Mouse (Mus musculus): Measurements from ENCODE around the gene Bzw2. TPM values are rescaled to one million over a fixed set of nuclear protein-coding genes. Genes with fewer than 3 reads are reported as not detected.

Bzw2 gene
- total RNA-seq, 4 experiments from 2014 or later: 43.9 to 52.6 (median 44.6) TPM

DNA sequence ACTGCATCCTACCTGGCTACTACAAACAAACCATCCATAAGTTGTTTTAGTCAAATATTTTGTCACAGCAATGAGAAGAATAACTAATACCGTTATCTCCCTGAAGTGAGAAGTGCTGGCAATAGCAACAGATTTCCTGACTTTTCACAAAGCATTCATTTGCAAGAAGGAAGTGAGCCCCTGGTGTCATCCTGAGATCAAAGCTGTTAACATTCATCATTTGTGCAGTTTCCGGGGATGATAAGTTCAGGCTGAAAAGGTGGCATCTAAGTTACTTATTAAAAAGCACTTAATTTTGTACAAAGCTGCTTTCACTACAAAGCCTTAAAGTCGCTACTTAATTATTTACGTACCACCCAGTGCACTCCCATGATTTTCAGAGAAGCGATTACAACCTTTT, 85.0 kb downstream of the Bzw2 start:
- no peak for DNase-seq (ENCODE audit: low spot score in 2 of 2)

DNA sequence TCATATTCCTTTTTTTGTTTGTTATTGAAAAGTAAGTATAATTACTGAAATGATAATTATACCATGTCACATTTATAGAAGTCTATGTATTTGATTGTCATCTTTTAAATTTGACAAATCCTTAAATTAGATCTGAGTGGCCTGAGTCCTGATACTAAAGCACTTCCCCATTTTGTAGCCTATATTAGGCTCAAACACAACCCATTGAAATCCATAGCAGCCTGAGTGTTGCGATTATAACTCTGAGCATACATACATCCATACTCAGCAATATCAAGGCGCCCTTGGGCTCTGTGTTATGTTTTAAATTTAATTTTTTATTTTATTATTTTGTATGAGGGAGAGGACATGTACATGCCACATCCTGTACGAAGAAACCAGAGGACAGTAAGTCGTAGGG, 87.6 kb downstream of the Bzw2 start:
- no peak for DNase-seq (ENCODE audit: low spot score in 2 of 2)

- no peak for DNase-seq (ENCODE audit: low spot score in 2 of 2)
Measured at GRCm38 (mm10) chr12:36067538-36067937, 90.3 kb downstream of the Bzw2 start.

GRCm38 (mm10) chr12:36065911-36066310, 92.0 kb downstream of the Bzw2 start:
- peak in 1 of 2 experiments; percentile 23 for DNase-seq (ENCODE audit: low spot score in 2 of 2)

GRCm38 (mm10) chr12:36057699-36058098, 100.2 kb downstream of the Bzw2 start:
- no peak for DNase-seq (ENCODE audit: low spot score in 2 of 2)

- DNase-seq (ENCODE audit: low spot score in 2 of 2): no peak
Measured at GRCm38 (mm10) chr12:36050276-36050675, 107.6 kb downstream of the Bzw2 start.

GRCm38 (mm10) chr12:36047593-36047992, 110.3 kb downstream of the Bzw2 start:
- no peak for DNase-seq (ENCODE audit: low spot score in 2 of 2)

DNA sequence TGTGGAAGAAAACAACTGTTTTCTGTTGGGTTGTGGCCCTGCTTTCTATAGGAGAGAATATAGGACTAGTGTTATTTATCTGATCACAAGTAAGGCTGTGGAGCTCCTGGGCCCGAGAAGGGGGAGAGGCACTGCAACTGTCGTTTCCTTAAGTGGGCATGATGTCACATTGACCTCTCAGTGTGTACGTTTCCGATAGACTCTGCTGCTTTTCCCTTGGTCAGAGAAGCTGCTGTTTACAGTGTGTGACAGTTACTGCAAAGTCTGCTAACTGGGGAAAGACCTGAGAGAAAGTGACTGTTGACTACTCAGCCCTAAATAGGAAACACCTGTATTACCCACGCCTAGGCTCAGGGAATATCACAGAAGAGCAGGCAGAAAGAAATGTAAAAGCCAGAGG, 111.7 kb downstream of the Bzw2 start:
- DNase-seq (ENCODE audit: low spot score in 2 of 2): no peak

GRCm38 (mm10) chr12:36044691-36045090, 113.2 kb downstream of the Bzw2 start:
- no peak for DNase-seq (ENCODE audit: low spot score in 2 of 2)

- DNase-seq (ENCODE audit: low spot score in 2 of 2): peak; percentile 81 to 89
Measured at GRCm38 (mm10) chr12:36042348-36042778, 115.5 kb downstream of the Bzw2 start, which contains the start of gene Tspan13. TSS of gene Tspan13 (minus strand) at chr12:36042500.

Other genes with a start within 250 kb of the Bzw2 start
- gene Agr3, start 232.5 kb downstream of the Bzw2 start, total RNA-seq (2022): not detected
- gene Agr2, start 165.2 kb downstream of the Bzw2 start, total RNA-seq (2022): not detected
- gene Tspan13, start 115.6 kb downstream of the Bzw2 start, total RNA-seq (2022): 100 to 1,000 TPM; 148 to 169 (median 157) TPM
- gene Ankmy2, start 966 bp downstream of the Bzw2 start, total RNA-seq (2022): 10 to 100 TPM; 54.8 to 59.4 (median 58.3) TPM
- not detected for gene Lrrc72, start 95.3 kb upstream of the Bzw2 start, total RNA-seq (2022)
- 1 to 10 TPM in 3 of 4 experiments, under 1 TPM in 1; 0.61 to 8.8 (median 2.5) TPM for gene Sostdc1, start 156.1 kb upstream of the Bzw2 start, total RNA-seq (2022)
- 10 to 100 TPM; 10.9 to 13.8 (median 11.9) TPM for gene Ispd, start 223.4 kb upstream of the Bzw2 start, total RNA-seq (2022)
- gene D630036H23Rik, start 224.1 kb upstream of the Bzw2 start, total RNA-seq (2022): 1 to 10 TPM; 2.3 to 2.9 (median 2.6) TPM

Data from left cerebral cortex, adult 8-10 months (tissue).